Comparison of ENCODE assay signal across 29 mouse cellular contexts in genomic region chr7:98586313-98586712, GRCm38 (mm10).
DNase-seq lines count a peak whose midpoint lies in the region; ATAC-seq lines count a peak whose summit lies in the region.
"Had no signal": no experiment of that assay in that cellular context is flagged by ENCODE, and none has a peak within 500 bp of the region (broad histone marks: within the 10 kb centered on the region; RNA-seq: fewer than 3 reads in every experiment).

No protein-coding gene starts in this region.

- H3K9me3 ChIP-seq in midbrain, embryonic 16.5 days (replicated peaks; ENCODE audit: control insufficient read depth, low read length, poor library complexity, severe bottlenecking) = no peaks in the 10 kb centered on the region
- H3K9me3 ChIP-seq: embryonic facial prominence, embryonic 13.5 days; forebrain, embryonic 10.5 days; forebrain, embryonic 15.5 days; limb, embryonic 10.5 days; limb, embryonic 15.5 days; midbrain, embryonic 13.5 days; neural tube, embryonic 15.5 days; stomach, embryonic 15.5 days had no signal

- 85% methylated on average over 3 of the region's 3 CpGs for WGBS in midbrain, embryonic 16.5 days

- H3K4me3 ChIP-seq in midbrain, embryonic 16.5 days (ENCODE audit: low read depth, low read length) = no peak overlapping the region
- H3K4me3 ChIP-seq: embryonic facial prominence, embryonic 13.5 days; forebrain, embryonic 10.5 days; forebrain, embryonic 15.5 days; limb, embryonic 10.5 days; limb, embryonic 15.5 days; midbrain, embryonic 13.5 days; neural tube, embryonic 15.5 days; stomach, embryonic 15.5 days had no signal

- ATAC-seq in neutrophil, adult 5-6 weeks (ENCODE audit: extremely low read depth, insufficient number of reproducible peaks, low FRiP score, poor library complexity, severe bottlenecking) = peak; percentile 85
- no peak for ATAC-seq in midbrain, embryonic 16.5 days
- ATAC-seq: forebrain, embryonic 15.5 days; hindbrain, embryonic 16.5 days; intestine, embryonic 16.5 days; midbrain, embryonic 13.5 days had no signal

- DNase-seq in heart, adult 11 months = peak; percentile 33
- no peak for DNase-seq in heart, postnatal 36 days
- DNase-seq in A20 (ENCODE audit: low read depth, low spot score) = peak; percentile 84
- peak; percentile 55 for DNase-seq in NIH3T3 (ENCODE audit: low read depth)
- no peak for DNase-seq in left cerebral cortex, postnatal 36 days (ENCODE audit: low spot score in 2 of 2)
- DNase-seq: adrenal gland, postnatal 14 days; cerebellum, adult 11 months; cerebellum, adult 9-10 months; gastrocnemius, postnatal 10 days; heart, postnatal 14 days; kidney, postnatal 4 days; lung, adult 2 months; lung, postnatal 10 days; right cerebral cortex, postnatal 25 days; thymus, postnatal 14 days had no signal

- no peak overlapping the region for H3K27ac ChIP-seq in midbrain, embryonic 16.5 days (ENCODE audit: low read length)
- H3K27ac ChIP-seq: embryonic facial prominence, embryonic 13.5 days; forebrain, embryonic 10.5 days; forebrain, embryonic 15.5 days; limb, embryonic 10.5 days; limb, embryonic 15.5 days; liver, embryonic 14.5 days; macrophage; midbrain, embryonic 13.5 days; neural tube, embryonic 15.5 days; stomach, embryonic 15.5 days had no signal

- no peaks in the 10 kb centered on the region; the same call in 1 of the 2 replicates for H3K36me3 ChIP-seq in midbrain, embryonic 16.5 days (ENCODE audit: control insufficient read depth, insufficient read depth, low read length)

- no peaks in the 10 kb centered on the region for H3K27me3 ChIP-seq in midbrain, embryonic 16.5 days (ENCODE audit: control insufficient read depth, insufficient read depth, low read depth, low read length)
- H3K27me3 ChIP-seq: embryonic facial prominence, embryonic 13.5 days; forebrain, embryonic 15.5 days; limb, embryonic 15.5 days; midbrain, embryonic 13.5 days; neural tube, embryonic 15.5 days; stomach, embryonic 15.5 days had no signal

- intact Hi-C loops in heart, postnatal 36 days (cut with DNase I) = no loop called here
- intact Hi-C loops in left cerebral cortex, postnatal 36 days (cut with DNase I) = loop anchor here (5.0 kb wide), 1 partner anchor 104 kb away; no protein-coding TSS in a partner anchor

- H3K9ac ChIP-seq in midbrain, embryonic 16.5 days (ENCODE audit: low read depth, low read length) = no peak overlapping the region
- H3K9ac ChIP-seq: embryonic facial prominence, embryonic 13.5 days; forebrain, embryonic 15.5 days; limb, embryonic 15.5 days; liver, embryonic 14.5 days; midbrain, embryonic 13.5 days; neural tube, embryonic 15.5 days; stomach, embryonic 15.5 days had no signal

- no peak overlapping the region for H3K4me2 ChIP-seq in midbrain, embryonic 16.5 days (ENCODE audit: low read length)
- H3K4me2 ChIP-seq: embryonic facial prominence, embryonic 13.5 days; forebrain, embryonic 15.5 days; limb, embryonic 15.5 days; midbrain, embryonic 13.5 days; neural tube, embryonic 15.5 days; stomach, embryonic 15.5 days had no signal

- no peaks in the 10 kb centered on the region for H3K4me1 ChIP-seq in midbrain, embryonic 16.5 days (ENCODE audit: control insufficient read depth, insufficient read depth, low read length)
- H3K4me1 ChIP-seq: embryonic facial prominence, embryonic 13.5 days; forebrain, embryonic 10.5 days; forebrain, embryonic 15.5 days; limb, embryonic 15.5 days; midbrain, embryonic 13.5 days; neural tube, embryonic 15.5 days; stomach, embryonic 15.5 days had no signal

Comparison
In these comparisons a context has a peak if more than half of its experiments do, and no peak if none do; other contexts are left out.
1. DNase-seq: peak in heart, adult 11 months (single experiment), A20 (single experiment) and NIH3T3 (single experiment); none in heart, postnatal 36 days (0 of 2) and left cerebral cortex, postnatal 36 days (0 of 2).